Mouse (Mus musculus): Measurements from ENCODE around the gene Naa38. TPM values are rescaled to one million over a fixed set of nuclear protein-coding genes. Genes with fewer than 3 reads are reported as not detected.
A peak's percentile ranks its signal among the peaks of the same experiment; 100 is the strongest.
"Not testable (repeated sequence)": the region's sequence is repeated elsewhere in the genome, so short reads cannot be mapped to it uniquely, and the experiment has no call there.

Naa38 gene
- polyA plus RNA-seq, 1 experiment from 2014 or later = 105 TPM

GRCm38 (mm10) chr11:69382478-69383105 is 12.7 kb upstream of the Naa38 start:
- no peaks in the 10 kb centered on the region for H3K27me3 ChIP-seq (ENCODE audit: control insufficient read depth, insufficient read depth, low read length)
- ATAC-seq (replicated peaks; ENCODE audit: low FRiP score) (no peak), DNase-seq (ENCODE audit: low spot score) (no peak)
- H3K4me2 ChIP-seq (ENCODE audit: low read depth, low read length, severe bottlenecking) = no peak overlapping the region
- no peaks in the 10 kb centered on the region for H3K36me3 ChIP-seq (ENCODE audit: control insufficient read depth, insufficient read depth, low read length)
- H3K9ac ChIP-seq (ENCODE audit: low read length) = no peak overlapping the region
- no peak overlapping the region for H3K4me3 ChIP-seq (ENCODE audit: low read depth, low read length)
- 77% methylated on average over 10 of the region's 10 CpGs for WGBS
- no peaks in the 10 kb centered on the region for H3K4me1 ChIP-seq (replicated peaks; ENCODE audit: control insufficient read depth, insufficient read depth, low read length)
- no peaks in the 10 kb centered on the region for H3K9me3 ChIP-seq (ENCODE audit: control insufficient read depth, low read length)
- H3K27ac ChIP-seq (ENCODE audit: low read depth, low read length) = no peak overlapping the region

GRCm38 (mm10) chr11:69384979-69385378 is 10.3 kb upstream of the Naa38 start:
- H3K27me3 ChIP-seq (ENCODE audit: control insufficient read depth, insufficient read depth, low read length) = no peaks in the 10 kb centered on the region
- WGBS = 90% methylated on average over 6 of the region's 6 CpGs
- H3K4me2 ChIP-seq (ENCODE audit: low read depth, low read length, severe bottlenecking) = no peak overlapping the region
- H3K9ac ChIP-seq (ENCODE audit: low read length) = no peak overlapping the region
- H3K4me1 ChIP-seq (replicated peaks; ENCODE audit: control insufficient read depth, insufficient read depth, low read length) = no peaks in the 10 kb centered on the region
- H3K4me3 ChIP-seq (ENCODE audit: low read depth, low read length) = no peak overlapping the region
- H3K9me3 ChIP-seq (ENCODE audit: control insufficient read depth, low read length) = no peaks in the 10 kb centered on the region
- H3K36me3 ChIP-seq (ENCODE audit: control insufficient read depth, insufficient read depth, low read length) = no peaks in the 10 kb centered on the region
- DNase-seq (ENCODE audit: low spot score) = no peak
- no peak for ATAC-seq (replicated peaks; ENCODE audit: low FRiP score)
- no peak overlapping the region for H3K27ac ChIP-seq (ENCODE audit: low read depth, low read length)

GRCm38 (mm10) chr11:69386758-69387157 is 8.5 kb upstream of the Naa38 start:
- DNase-seq (ENCODE audit: low spot score) (no peak), ATAC-seq (replicated peaks; ENCODE audit: low FRiP score) (no peak)
- Histone ChIP-seq H3K27ac (ENCODE audit: low read depth, low read length) (no peak overlapping the region), H3K4me2 (ENCODE audit: low read depth, low read length, severe bottlenecking) (no peak overlapping the region), H3K4me3 (ENCODE audit: low read depth, low read length) (no peak overlapping the region), H3K4me1 (replicated peaks; ENCODE audit: control insufficient read depth, insufficient read depth, low read length) (no peaks in the 10 kb centered on the region), H3K27me3 (ENCODE audit: control insufficient read depth, insufficient read depth, low read length) (no peaks in the 10 kb centered on the region), H3K9me3 (ENCODE audit: control insufficient read depth, low read length) (no peaks in the 10 kb centered on the region), H3K9ac (ENCODE audit: low read length) (no peak overlapping the region), H3K36me3 (ENCODE audit: control insufficient read depth, insufficient read depth, low read length) (no peaks in the 10 kb centered on the region)
- 81% methylated on average over 7 of the region's 7 CpGs for WGBS

- no peaks in the 10 kb centered on the region for H3K9me3 ChIP-seq (ENCODE audit: control insufficient read depth, low read length)
- 95% methylated on average over 4 of the region's 4 CpGs for WGBS
- no peak for DNase-seq (ENCODE audit: low spot score)
These were observed 6.6 kb upstream of the Naa38 start for GRCm38 (mm10) chr11:69388680-69389079.

GRCm38 (mm10) chr11:69389531-69390399 is 5.5 kb upstream of the Naa38 start:
- ATAC-seq (replicated peaks; ENCODE audit: low FRiP score) = no peak

More at GRCm38 (mm10) chr11:69388680-69389079, 6.6 kb upstream of the Naa38 start:
- H3K4me2 ChIP-seq (ENCODE audit: low read depth, low read length, severe bottlenecking) = no peak overlapping the region
- H3K4me3 ChIP-seq (ENCODE audit: low read depth, low read length) = no peak overlapping the region
- no peaks in the 10 kb centered on the region for H3K27me3 ChIP-seq (ENCODE audit: control insufficient read depth, insufficient read depth, low read length)
- no peaks in the 10 kb centered on the region for H3K36me3 ChIP-seq (ENCODE audit: control insufficient read depth, insufficient read depth, low read length)
- H3K4me1 ChIP-seq (replicated peaks; ENCODE audit: control insufficient read depth, insufficient read depth, low read length) = no peaks in the 10 kb centered on the region
- H3K9ac ChIP-seq (ENCODE audit: low read length) = no peak overlapping the region
- no peak overlapping the region for H3K27ac ChIP-seq (ENCODE audit: low read depth, low read length)
- ATAC-seq (replicated peaks; ENCODE audit: low FRiP score) = no peak

GRCm38 (mm10) chr11:69390400-69391034 is 4.8 kb upstream of the Naa38 start:
- Histone ChIP-seq H3K4me2 (ENCODE audit: low read depth, low read length, severe bottlenecking) (no peak overlapping the region), H3K27ac (ENCODE audit: low read depth, low read length) (no peak overlapping the region), H3K9ac (ENCODE audit: low read length) (no peak overlapping the region), H3K36me3 (ENCODE audit: control insufficient read depth, insufficient read depth, low read length) (no peaks in the 10 kb centered on the region), H3K27me3 (ENCODE audit: control insufficient read depth, insufficient read depth, low read length) (no peaks in the 10 kb centered on the region), H3K9me3 (ENCODE audit: control insufficient read depth, low read length) (no peaks in the 10 kb centered on the region), H3K4me1 (replicated peaks; ENCODE audit: control insufficient read depth, insufficient read depth, low read length) (peaks cover 3% of the 10 kb centered on the region), H3K4me3 (ENCODE audit: low read depth, low read length) (no peak overlapping the region)
- WGBS = 53% methylated on average over 10 of the region's 10 CpGs
- ATAC-seq (replicated peaks; ENCODE audit: low FRiP score) (no peak), DNase-seq (ENCODE audit: low spot score) (peak; percentile 72)

More at GRCm38 (mm10) chr11:69389531-69390399, 5.5 kb upstream of the Naa38 start:
- Histone ChIP-seq H3K27ac (ENCODE audit: low read depth, low read length) (no peak overlapping the region), H3K9me3 (ENCODE audit: control insufficient read depth, low read length) (no peaks in the 10 kb centered on the region), H3K4me3 (ENCODE audit: low read depth, low read length) (no peak overlapping the region), H3K36me3 (ENCODE audit: control insufficient read depth, insufficient read depth, low read length) (no peaks in the 10 kb centered on the region), H3K4me1 (replicated peaks; ENCODE audit: control insufficient read depth, insufficient read depth, low read length) (peaks cover 3% of the 10 kb centered on the region), H3K9ac (ENCODE audit: low read length) (no peak overlapping the region), H3K27me3 (ENCODE audit: control insufficient read depth, insufficient read depth, low read length) (no peaks in the 10 kb centered on the region), H3K4me2 (ENCODE audit: low read depth, low read length, severe bottlenecking) (no peak overlapping the region)
- 67% methylated on average over 14 of the region's 14 CpGs for WGBS
- DNase-seq (ENCODE audit: low spot score) = no peak

GRCm38 (mm10) chr11:69394591-69395167 is 608 bp upstream of the Naa38 start:
- DNase-seq (ENCODE audit: low spot score) = peak; percentile 61

GRCm38 (mm10) chr11:69395634-69396373 is 517 bp downstream of the Naa38 start:
- H3K9ac ChIP-seq (ENCODE audit: low read length) = peak overlapping the region; percentile 92
- H3K27me3 ChIP-seq (ENCODE audit: control insufficient read depth, insufficient read depth, low read length) = peaks cover 2% of the 10 kb centered on the region; the same call in 1 of the 2 replicates
- ATAC-seq (replicated peaks; ENCODE audit: low FRiP score) (peak; percentile 84), DNase-seq (ENCODE audit: low spot score) (peak; percentile 97)
- H3K4me1 ChIP-seq (replicated peaks; ENCODE audit: control insufficient read depth, insufficient read depth, low read length) = peaks cover 31% of the 10 kb centered on the region
- H3K4me3 ChIP-seq (ENCODE audit: low read depth, low read length) = peak overlapping the region; percentile 67
- peak overlapping the region; percentile 91 for H3K27ac ChIP-seq (ENCODE audit: low read depth, low read length)
- WGBS = 1% methylated on average over 48 of the region's 48 CpGs
- H3K4me2 ChIP-seq (ENCODE audit: low read depth, low read length, severe bottlenecking) = peak overlapping the region; percentile 77
- peaks cover 7% of the 10 kb centered on the region; the same call in 1 of the 2 replicates for H3K36me3 ChIP-seq (ENCODE audit: control insufficient read depth, insufficient read depth, low read length)
- H3K9me3 ChIP-seq (ENCODE audit: control insufficient read depth, low read length) = no peaks in the 10 kb centered on the region

More at GRCm38 (mm10) chr11:69394591-69395167, 608 bp upstream of the Naa38 start:
- not testable (repeated sequence) for H3K9me3 ChIP-seq (ENCODE audit: control insufficient read depth, low read length); H3K27me3 ChIP-seq (ENCODE audit: control insufficient read depth, insufficient read depth, low read length); H3K36me3 ChIP-seq (ENCODE audit: control insufficient read depth, insufficient read depth, low read length); ATAC-seq (replicated peaks; ENCODE audit: low FRiP score); H3K27ac ChIP-seq (ENCODE audit: low read depth, low read length)
- WGBS = 3% methylated on average over 31 of the region's 31 CpGs
- peak overlapping the region; percentile 67 for H3K4me3 ChIP-seq (ENCODE audit: low read depth, low read length)
- H3K9ac ChIP-seq (ENCODE audit: low read length) = peak overlapping the region; percentile 92
- H3K4me2 ChIP-seq (ENCODE audit: low read depth, low read length, severe bottlenecking) = peak overlapping the region; percentile 77
- H3K4me1 ChIP-seq (replicated peaks; ENCODE audit: control insufficient read depth, insufficient read depth, low read length) = peaks cover 29% of the 10 kb centered on the region
